Mouse (Mus musculus): ENCODE measurements around the gene Sec24a.

Sec24a gene

GRCm38 (mm10) chr11:51646751-51647667 is 116.4 kb downstream of the Sec24a start:
- peak; percentile 60 to 78 for DNase-seq

- DNase-seq = no peak
Measured at GRCm38 (mm10) chr11:51646245-51646644, 117.2 kb downstream of the Sec24a start.

GRCm38 (mm10) chr11:51645293-51645692 is 118.1 kb downstream of the Sec24a start:
- no peak for DNase-seq

DNA sequence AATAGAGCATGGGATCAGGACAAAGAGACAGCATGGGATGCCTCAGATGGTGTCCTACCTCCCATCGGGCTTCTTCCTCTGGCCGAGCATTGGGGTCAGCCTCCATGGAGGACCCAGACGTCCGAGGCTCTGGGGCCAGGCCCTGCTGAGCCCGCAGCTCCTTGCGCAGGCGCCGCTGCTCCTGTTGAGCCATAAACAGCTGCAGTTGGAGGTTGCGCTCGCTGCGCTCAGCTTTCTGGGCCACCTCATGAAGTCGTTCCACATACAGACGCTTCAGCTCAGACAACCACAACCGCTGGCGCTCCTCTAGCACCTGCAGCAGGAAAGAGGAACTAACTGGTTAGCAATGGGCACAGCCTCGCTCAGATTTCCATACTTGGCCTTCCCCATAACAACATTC is 119.2 kb downstream of the Sec24a start:
- peak; percentile 27 to 35 for DNase-seq

DNA sequence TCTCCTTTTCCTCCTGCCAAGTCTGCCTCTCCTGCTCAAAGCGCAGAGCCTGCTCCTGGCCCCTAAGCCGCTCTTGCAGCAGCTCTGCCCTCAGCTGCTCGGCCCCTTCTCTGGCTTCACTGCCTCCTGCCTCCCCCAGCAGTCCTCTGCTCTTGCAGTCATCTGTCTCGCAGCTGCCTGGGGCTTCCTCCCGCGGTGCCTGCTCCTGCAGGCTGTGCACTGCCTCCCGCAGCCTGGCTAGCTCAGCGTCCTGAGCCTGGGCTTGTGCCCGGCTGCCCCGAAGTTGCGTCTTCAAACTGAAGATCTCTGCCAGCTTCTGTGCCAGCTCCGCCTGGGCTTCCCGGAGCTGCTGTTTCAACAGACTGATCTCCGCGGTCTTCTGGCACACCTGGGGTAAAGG is 119.7 kb downstream of the Sec24a start:
- no peak for DNase-seq

GRCm38 (mm10) chr11:51643202-51643601 is 120.2 kb downstream of the Sec24a start:
- peak in 1 of 2 experiments; percentile 19 for DNase-seq

Data from lung, adult 18-20 months (tissue).